Mouse (Mus musculus): Measurements from ENCODE around the gene Large2.
A peak's percentile ranks its signal among the peaks of the same experiment; 100 is the strongest.

Gene Large2

GRCm38 (mm10) chr2:92371971-92372690 is 2.5 kb downstream of the Large2 start:
- no peak for DNase-seq (ENCODE audit: low read depth)

DNA sequence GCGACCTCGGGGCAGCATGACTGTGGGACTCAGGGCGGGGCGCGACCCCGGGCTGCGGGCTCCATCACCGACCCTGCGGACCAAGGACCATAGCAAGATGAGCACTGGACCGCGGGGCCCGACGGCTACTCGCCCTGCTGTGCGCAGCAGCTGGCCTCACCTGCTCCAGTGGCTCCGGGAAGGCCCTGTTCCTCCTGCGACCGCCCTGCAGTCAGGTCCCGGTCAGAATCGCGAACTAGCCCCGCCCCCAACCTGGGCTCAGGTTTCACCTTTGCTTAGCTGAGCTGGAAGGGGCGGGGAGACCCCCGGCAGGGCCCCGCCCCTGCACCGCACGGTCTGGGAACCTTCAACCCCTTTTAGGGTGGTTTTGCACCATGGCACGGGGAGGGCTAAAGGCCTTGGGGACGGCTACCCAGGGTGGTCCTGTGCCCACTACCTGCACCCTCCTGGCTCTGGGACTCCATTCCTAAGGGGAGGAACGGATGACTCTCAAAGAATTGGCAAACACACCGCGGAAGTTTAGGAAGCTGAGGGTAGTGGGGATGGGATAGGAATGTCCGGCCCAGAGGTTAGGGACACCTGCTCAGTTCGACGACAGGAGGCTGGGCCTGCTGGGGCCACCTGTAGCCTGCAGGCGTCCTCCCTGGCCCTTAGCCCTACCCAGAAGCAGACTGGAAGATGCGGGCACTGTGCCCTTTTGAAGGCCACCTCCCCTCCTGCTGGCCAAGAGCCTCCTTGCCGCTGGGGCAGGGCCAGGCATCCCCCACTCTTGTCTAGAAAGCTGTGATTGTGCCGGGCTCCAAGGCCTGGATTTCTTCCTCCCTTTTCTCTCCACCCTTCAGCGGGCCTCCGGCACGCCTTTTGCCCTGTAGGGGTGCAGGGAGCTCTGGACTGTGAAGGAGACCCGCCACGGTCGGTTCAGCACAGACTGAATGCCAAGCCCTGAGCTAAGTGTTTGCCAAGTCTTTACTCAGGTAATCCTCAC is 3.6 kb downstream of the Large2 start:
- DNase-seq (ENCODE audit: low read depth): no peak

- DNase-seq (ENCODE audit: low read depth): no peak
Observed at GRCm38 (mm10) chr2:92370375-92370774, 4.3 kb downstream of the Large2 start.

DNA sequence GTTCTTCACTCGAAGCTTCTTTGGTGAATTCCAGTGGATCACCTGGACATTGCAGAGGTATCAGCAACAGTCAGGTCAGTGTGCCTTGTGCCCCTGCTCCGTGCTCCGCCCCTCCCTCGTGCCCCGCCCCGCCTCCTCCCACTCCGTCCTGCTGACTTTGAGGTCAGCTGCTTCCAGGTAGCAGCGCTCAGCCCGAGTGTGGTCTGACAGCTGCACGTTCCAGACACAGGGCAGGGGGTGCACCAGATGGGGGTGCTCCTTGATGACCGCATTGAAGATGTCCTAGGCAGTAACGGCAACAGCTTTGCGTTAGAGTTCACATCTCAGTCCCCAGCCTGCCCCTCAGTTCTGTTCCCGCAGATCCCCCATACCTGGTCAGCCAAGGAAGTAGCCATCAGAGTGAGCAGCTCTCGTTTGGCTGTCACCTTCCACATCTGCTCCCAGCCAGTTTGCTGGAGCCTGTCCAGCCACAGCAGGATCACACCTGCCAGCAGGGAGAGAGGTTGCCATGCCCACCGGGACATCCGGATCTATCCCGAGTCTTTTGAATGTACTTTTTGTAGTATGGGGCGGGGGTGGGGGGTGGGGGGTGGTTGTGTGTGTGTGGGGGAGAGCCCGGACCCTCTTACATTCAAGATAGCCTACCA is 7.2 kb downstream of the Large2 start:
- no peak for DNase-seq (ENCODE audit: low read depth)

- DNase-seq (ENCODE audit: low read depth): no peak
Observed at GRCm38 (mm10) chr2:92365568-92365967, 9.1 kb downstream of the Large2 start.

DNA sequence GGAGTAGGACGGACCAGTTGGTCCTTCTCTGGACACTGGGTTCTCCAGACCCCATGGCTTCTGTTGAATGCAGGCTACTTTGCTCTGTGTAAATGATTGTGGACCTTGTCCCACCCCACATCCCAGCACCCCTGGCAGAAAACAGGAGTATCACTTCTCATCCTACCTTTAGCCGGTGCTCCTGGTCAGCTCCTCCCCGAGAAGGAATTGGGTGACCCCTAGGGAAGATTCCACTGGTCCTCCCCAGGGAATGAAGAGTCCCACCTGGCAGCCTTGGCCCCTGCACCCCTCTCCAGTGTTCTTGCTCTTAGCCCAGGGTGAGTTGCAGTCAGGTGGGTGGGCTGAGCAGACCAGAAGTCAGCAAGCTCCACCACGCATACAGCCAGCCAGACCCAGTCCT is 10.6 kb downstream of the Large2 start:
- DNase-seq (ENCODE audit: low read depth): no peak

- DNase-seq (ENCODE audit: low read depth): no peak
Observed at GRCm38 (mm10) chr2:92362571-92363228, 12.0 kb downstream of the Large2 start.

GRCm38 (mm10) chr2:92361795-92362194 is 12.9 kb downstream of the Large2 start:
- no peak for DNase-seq (ENCODE audit: low read depth)

- no peak for DNase-seq (ENCODE audit: low read depth)
Observed at GRCm38 (mm10) chr2:92360893-92361292, 13.8 kb downstream of the Large2 start.

- DNase-seq (ENCODE audit: low read depth): no peak
Observed at GRCm38 (mm10) chr2:92360186-92360823, 14.4 kb downstream of the Large2 start.

DNA sequence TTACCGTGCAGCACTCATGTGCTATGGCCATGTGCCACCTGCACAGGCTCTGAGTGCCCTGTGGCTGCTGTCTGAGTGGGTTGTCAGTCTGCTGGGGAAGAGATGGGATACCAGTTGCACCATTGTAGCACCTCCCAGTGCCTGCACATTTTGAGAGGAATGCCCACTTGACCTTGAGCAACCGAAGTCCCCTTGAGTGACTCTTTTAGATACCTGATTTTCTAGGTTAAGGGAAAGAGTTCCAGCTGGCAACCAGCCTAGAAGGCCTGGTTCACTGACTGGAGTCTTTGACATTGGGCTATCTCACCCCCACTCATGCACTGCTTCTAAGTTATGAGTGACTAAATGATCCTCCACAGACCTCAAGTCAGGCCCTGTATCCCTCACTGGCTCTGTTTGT is 15.4 kb downstream of the Large2 start:
- no peak for DNase-seq (ENCODE audit: low read depth)

DNA sequence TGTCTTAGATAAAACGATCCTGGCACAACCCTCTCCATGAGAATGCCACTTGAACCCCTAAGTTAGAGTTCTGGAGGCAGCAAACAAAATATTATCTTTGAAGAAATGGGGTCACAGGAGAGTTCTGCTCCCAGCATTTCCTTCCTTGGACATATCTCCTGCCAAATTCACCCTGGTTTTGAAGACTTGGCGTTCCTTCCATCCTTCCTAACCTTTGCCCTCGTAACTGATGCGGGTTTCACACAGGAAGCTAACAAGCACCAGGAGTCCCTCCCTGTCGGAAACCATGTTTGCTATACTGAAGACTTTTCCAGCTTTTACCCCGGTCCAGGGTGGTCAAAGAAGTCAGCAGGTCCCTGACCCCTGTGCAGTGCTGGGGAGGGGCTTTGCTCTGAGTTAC is 20.4 kb downstream of the Large2 start:
- DNase-seq (ENCODE audit: low read depth): no peak

- DNase-seq (ENCODE audit: low read depth): no peak
Observed at GRCm38 (mm10) chr2:92353402-92353801, 21.3 kb downstream of the Large2 start.

- DNase-seq (ENCODE audit: low read depth): no peak
Observed at GRCm38 (mm10) chr2:92350686-92351085, 24.0 kb downstream of the Large2 start.

DNA sequence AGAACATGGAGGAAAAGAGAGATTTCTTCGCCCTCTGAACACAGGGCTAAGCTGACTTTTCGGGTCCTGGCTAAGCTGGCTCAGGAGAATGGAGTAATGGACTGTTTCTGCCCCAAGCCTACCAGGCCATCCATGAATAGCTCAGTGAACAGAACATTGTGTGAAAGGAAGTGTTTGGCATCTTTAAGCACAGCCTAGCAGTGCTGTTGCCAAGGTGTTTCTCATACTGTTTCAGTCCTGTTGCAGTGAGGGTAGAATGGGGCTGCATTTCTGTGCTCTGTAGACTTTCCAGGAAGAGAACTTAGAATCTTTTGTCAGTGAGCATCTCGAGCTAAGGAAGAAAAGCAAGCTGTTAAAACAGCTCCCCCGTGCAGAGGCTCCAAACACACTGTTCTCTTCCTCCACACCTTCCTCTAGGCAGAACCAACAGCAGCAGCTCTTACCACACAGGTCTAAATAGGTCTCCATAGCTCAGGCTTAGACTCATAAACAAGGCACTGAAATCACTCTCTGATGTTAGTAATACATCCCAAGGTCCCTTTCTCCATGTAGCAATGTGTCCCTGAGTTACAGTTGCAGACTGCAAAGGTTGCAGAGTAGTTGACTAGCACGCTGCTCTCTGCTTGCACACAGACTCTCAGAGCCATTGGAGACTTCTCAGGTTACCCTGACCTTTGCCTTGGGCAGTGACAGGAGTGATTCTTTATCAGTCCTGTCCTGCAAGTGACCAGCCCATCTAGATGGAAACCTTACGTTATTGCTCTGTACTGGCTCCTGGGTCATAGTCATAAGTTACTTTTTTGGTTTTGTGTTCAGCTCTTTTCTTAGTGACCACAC is 24.9 kb downstream of the Large2 start:
- no peak for DNase-seq (ENCODE audit: low read depth)

- DNase-seq (ENCODE audit: low read depth): no peak
Observed at GRCm38 (mm10) chr2:92347191-92347590, 27.5 kb downstream of the Large2 start.

GRCm38 (mm10) chr2:92342418-92342817 is 32.3 kb downstream of the Large2 start:
- no peak for DNase-seq (ENCODE audit: low read depth)

GRCm38 (mm10) chr2:92331871-92332270 is 42.8 kb downstream of the Large2 start:
- no peak for DNase-seq (ENCODE audit: low read depth)

GRCm38 (mm10) chr2:92331410-92331809 is 43.3 kb downstream of the Large2 start:
- peak; percentile 40 for DNase-seq (ENCODE audit: low read depth)

DNA sequence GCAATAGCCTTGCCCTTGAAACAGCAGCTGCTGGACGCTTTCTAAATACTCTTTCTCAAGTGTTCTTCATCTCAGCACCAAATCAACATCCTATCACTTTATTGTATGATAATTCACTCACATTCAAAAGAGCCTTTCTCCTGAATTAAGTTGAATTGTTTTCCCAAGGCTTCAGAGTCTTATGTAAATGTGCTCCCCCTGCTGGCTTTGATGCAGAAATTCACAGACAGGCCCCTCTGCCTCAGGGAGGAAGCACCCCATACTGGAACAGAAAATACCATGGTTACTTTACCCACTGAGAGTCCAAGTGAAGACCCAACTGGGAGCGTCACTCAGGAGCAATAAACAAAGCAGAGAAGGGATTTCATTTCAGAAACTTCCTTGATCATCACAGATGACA is 43.8 kb downstream of the Large2 start:
- DNase-seq (ENCODE audit: low read depth): peak; percentile 73

GRCm38 (mm10) chr2:92328206-92328605 is 46.5 kb downstream of the Large2 start:
- DNase-seq (ENCODE audit: low read depth): no peak

All from NIH3T3 (cell line).